Mouse (Mus musculus) kidney, adult 11 months (tissue): Measurements from ENCODE around the gene Dip2a.

Experiments used
- DNase-seq: peaks from one replicate; pipeline ENCODE4 v3.0.0; 2022

The Dip2a gene

GRCm38 (mm10) chr10:76300133-76300532, 45.0 kb downstream of the Dip2a start:
- DNase-seq = no peak

DNA sequence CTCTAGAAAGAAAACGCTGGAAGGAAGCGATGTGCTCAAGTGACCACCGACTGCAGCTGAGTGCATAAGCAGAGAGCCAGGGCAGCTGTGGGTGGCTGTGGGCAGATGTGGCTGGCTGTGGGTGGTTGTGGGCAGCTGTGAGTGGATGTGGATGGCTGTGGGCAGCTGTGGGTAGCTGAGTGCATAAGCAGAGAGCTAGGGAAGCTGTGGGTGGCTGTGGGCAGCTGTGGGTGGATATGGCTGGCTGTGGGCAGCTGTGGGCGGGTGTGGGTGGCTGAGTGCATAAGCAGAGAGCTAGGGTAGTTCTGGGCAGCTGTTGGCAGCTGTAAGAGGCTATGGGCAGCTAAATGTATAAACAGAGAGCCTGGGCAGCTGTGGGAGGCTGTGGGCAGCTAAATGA, 51.9 kb downstream of the Dip2a start:
- DNase-seq = no peak

DNA sequence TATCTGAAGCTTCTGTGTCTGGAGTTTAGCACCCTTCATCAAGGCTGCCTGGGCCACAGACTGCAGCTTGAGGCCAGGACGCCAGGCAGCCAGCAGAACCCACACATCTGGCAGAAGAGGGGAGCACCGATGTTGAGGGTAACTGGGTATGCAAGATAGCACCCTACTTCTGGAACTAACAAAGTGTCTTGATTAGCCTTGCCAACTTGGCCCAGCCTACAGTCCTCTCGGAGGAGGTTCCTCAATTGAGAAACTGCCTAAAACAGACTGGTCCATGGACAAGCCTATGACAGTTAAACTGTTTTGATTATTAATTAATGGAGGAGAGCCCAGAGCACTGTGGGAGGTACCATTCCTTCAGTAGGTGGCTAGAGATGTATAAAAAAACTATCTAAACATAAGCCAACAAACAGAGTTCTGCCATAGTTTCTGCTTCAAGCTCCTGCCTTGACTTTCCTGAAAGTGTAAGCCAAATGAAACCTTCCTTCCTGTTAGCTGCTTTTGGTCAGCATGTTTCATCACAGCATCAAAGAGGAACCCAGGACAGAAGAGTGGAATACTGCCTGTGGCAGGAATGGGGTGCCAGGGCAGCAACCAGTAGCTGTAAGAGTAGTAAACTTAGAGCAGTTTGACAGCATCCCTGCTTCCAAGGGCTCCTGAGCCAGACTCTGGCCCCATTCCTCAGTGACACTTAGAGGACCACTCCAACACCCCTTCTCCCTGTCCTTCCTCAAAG, 55.0 kb downstream of the Dip2a start:
- no peak for DNase-seq

GRCm38 (mm10) chr10:76289052-76289451, 56.0 kb downstream of the Dip2a start:
- no peak for DNase-seq

DNA sequence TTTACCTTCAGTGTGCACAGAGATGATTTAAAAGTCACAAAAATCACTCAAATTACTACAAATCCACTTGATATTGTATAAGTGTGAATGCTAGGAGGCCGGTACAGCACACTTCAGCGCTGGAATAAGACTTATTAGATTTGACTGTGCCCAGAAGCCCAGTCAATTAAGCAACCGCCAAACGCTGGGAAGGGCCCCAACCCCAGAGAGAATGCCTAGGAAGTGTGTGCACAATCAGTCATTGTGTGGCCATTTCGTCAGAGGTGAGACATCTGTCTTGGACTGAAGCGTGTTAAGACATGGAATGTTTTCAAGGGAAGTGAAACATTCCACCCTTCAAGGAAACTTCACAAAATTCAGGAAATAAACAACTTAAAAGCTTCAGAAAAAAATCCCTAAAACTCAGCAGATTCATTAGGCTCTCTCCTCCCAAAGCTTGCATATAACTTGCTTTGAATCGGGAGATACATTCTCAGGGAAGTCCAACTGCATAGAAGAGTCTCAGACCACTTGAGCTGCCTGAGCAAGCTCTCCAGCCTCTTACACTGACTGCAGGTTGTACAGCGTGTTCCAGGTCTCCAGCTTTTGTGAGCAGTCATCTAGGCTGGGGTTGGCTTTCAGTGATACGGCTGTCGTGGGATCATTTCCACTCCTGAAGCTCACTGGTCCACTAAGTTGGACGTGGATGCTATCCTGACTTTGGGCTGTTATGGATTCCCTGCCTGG, 56.7 kb downstream of the Dip2a start:
- DNase-seq = no peak

DNA sequence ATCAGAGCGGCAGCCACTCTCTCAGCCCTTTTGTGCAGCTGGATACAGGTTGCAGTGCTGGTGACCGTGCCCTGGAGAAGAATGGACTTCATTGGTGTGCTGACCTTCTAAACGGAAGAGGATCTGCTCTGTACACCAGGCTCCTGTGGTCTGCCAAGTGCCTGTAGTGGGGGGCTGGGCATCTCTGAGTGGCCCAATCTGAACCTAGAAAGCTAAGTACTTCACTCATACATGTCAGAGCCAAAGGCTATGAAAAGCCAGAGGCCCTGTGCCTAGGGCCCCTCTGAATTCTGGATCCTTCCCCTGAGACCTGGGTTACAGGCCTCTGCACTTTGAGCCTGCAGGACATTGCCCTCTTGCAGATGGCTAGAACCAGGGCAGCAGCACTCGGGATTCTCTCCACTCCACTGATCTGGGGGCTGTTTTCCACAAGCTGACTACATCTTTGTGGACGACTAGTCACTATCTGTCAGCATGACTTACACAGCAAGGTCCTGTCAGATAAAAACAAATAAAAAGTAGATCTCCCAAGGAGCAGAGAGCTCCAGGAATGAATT, 66.5 kb downstream of the Dip2a start:
- peak; percentile 73 for DNase-seq

- peak; percentile 42 for DNase-seq
These were observed 69.8 kb downstream of the Dip2a start for GRCm38 (mm10) chr10:76275256-76275655.

- peak; percentile 22 for DNase-seq
These were observed 73.9 kb downstream of the Dip2a start for GRCm38 (mm10) chr10:76271238-76271637.

- DNase-seq = no peak
These were observed 82.7 kb downstream of the Dip2a start for GRCm38 (mm10) chr10:76262431-76262830.

- DNase-seq = no peak
These were observed 83.6 kb downstream of the Dip2a start for GRCm38 (mm10) chr10:76261447-76261846.

DNA sequence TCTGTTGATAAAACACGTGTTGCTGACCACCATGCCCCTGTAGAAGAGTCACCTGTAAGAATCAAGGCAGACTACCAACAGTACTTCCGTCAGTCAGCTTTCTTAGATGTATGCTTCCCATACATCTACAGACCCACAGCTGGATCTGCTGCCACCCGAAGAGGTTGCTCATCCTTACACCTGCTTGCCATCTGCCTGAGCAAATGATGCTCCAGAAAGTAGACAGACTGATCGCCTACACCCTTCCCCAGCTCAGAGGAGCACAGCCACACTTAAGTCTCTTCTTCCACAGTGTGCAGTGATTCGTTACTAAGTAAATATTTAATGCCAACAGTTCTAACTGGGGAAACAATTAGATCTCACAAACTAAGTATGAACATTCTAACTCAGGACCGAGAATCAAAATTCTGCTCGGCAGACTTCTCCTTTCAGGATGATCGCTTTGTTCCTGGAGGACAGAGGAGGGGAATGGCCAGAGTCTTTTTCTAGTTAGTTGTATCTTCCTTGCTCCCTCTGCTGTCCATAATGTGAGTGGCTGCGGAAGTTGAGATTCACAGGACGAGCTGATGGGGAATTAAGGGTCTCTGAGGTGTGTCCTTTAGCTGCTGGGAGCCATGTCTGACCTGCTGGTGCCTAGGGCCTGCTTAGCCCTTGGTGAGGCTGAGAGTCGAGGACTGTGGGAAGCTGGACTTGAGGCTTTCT, 84.6 kb downstream of the Dip2a start:
- DNase-seq = no peak

GRCm38 (mm10) chr10:76259566-76260232, 85.4 kb downstream of the Dip2a start:
- DNase-seq = no peak

DNA sequence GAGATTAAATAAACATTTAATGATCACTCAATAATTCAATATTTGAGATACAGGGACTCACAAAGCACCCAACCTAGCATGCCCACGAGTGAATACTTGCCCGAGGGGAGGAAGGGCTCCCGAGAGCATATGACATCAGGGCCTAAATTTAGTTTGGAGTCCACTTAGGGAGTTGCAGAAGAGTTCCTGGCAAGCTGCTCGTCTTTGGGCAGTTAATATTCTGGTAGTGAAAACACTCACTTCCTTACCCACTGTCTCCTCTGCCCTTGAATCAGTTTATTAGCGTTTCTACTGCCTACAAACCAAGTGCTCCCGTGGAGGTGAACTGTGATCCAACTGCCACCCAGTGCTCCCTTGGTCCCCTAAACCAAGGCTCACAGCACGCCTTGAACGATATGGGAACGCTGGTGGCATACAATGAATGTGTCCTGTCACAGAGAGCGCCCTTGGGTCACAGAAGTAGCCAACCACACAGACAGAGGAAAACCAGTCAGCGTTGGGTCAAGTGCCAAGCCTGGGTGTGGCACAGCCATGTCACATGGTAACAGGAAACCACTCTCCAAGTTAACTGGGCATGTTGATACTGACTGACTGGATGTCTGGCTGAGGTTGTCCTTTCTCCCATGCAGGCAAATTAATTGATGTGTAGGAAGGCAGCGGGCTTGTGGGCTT, 87.2 kb downstream of the Dip2a start:
- peak; percentile 55 for DNase-seq

DNA sequence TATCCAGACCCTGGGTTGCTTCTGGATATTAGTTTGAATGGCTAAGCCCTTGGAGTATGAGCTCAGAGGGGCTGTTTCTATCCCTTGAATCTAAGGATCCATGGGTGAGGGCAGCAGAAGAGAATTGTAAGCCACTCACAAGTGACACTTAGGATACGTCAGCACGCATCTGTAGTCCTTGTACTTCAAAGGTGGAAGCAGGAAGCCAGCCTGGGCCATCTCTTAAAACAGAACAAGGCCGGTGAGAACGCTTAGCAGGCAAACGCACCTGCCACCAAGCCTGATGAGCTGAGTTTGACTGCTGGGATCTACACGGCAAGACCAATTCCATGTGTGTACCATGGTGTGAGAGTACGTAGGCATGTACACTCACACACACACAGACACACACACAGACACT, 87.9 kb downstream of the Dip2a start:
- DNase-seq = no peak

- no peak for DNase-seq
These were observed 89.5 kb downstream of the Dip2a start for GRCm38 (mm10) chr10:76255617-76256016.

DNA sequence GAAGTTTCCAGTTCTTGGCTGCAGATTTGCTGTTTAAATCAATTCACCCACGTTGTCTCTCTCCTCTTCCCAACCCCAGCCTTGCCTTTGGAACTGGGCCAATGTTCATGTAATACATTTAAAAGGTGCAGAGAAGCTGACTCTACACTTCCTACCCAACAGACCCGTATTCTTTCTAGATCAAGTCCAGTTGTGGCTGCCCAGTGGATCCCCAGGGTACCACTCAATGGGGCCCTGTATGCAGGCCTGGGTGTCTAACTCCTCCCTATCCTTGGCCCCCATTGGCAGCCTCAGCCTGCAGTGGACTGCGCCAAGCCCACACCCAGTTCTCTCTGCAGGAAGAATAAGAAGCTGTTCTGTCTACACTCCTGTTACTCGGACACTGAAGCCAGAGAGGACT, 91.6 kb downstream of the Dip2a start, which contains the start of gene S100b:
Gene S100b, plus strand, starts transcription at position 318 of the 400 bp plus-strand sequence.
- DNase-seq = no peak

DNA sequence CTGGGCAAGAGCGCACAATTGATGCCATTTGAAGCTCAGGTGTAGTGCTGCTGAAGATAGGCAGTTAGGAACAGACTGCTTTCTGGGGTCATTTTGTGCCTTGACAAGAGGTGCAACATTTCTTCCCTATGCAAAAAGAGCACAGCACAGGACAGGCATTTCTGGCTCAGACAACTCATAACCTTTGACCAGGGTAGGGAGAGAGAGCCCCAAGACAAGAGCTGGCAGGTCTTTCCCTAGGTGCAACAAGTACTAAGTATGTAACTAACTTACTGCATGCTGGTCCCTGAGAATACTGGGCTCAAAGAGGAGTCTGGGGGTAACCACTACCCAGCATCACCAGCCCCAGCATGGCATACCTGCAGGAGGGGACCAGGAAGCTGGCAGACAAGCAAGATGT, 92.0 kb downstream of the Dip2a start:
- peak; percentile 27 for DNase-seq

DNA sequence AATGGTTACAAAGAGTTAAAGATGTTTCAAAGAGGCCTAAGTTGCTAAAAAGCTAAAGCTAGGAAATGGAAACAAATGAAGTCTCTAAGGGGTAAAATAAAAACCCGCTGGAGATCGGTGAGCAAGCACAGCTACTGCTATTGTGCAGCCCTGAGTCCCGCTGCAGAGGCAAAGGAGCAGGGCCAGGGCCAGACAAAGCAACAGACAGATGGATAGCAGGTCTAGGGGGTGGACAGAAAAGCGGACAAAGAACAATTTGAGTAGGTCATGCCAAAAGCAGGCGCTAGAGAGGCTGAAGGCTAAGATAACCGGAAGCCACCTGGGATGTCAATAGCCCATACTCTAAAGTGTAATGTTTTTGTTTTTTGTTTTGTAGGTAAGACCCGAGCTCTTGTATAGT, 94.2 kb downstream of the Dip2a start:
- no peak for DNase-seq

GRCm38 (mm10) chr10:76248647-76248968, 96.5 kb downstream of the Dip2a start:
- DNase-seq = no peak

GRCm38 (mm10) chr10:76247960-76248646, 97.0 kb downstream of the Dip2a start:
- no peak for DNase-seq

GRCm38 (mm10) chr10:76246601-76247000, 98.5 kb downstream of the Dip2a start:
- DNase-seq = no peak

DNA sequence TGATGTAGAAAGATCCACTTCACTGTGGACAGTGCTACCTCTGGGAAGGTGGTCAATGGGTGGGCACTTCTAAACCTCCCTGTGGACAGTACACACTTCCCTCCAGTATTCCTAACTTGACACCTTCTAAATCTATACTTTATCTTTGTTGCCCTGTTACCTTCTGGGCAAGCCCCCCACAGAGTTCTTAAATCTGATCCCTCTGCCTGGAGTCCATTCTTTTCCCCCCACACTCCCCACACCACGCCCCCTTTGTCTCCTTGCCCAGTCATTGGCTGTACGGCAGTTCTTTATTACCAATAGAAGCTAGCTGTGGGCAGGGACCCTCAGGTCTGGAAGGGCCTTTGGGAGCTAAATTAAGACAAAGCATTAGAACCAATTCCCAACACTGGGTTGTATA, 100.0 kb downstream of the Dip2a start:
- no peak for DNase-seq
